Mouse (Mus musculus) left cerebral cortex, postnatal 10 days (tissue): Measurements from ENCODE around the gene Dhx35. TPM values are rescaled to one million over a fixed set of nuclear protein-coding genes. Genes with fewer than 3 reads are reported as not detected.

ENCODE experiments used
- DNase-seq, 2 experiments: peaks; one replicate each; pipeline ENCODE4 v3.0.0; 2021 to 2022; ENCODE audit warnings: low spot score in 2 of 2, mixed read lengths in 1 of 2; ENCODE audit errors: extremely low spot score in 1 of 2
- intact Hi-C: fragments of 180-260 bp; cut with DNase I; formaldehyde crosslinking; loops from one replicate; pipeline ENCODE4 v1.15.1; 2025
- total RNA-seq, 2 experiments: library from RNA; stranded (reverse); gene quantifications; 2 replicates each; pipeline ENCODE4 v1.2.3; 2021

Dhx35 gene
- total RNA-seq, 2 experiments from 2014 or later: 17.7 to 18.5 TPM

DNA sequence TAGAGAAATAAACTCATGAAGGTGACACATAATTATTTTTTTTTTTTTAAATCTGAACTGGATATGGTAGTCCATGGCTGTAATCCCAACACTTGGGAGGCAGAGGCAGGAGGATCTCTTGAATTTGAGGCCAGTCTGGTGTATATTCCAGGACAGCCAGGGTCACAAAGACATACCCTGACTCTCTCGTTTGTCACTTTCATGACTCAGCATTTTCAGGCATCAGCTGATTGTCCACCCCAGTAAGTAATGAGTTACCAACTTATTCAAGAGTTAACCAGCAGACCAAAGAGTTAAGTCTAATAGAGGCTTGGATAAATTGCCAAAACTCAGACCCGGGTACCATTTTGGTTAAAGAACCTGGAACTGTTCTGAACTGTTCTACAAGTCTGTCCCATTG lies 1.3 kb downstream of the Dhx35 start:
- DNase-seq: no peak
- intact Hi-C loops: no loop called here

DNA sequence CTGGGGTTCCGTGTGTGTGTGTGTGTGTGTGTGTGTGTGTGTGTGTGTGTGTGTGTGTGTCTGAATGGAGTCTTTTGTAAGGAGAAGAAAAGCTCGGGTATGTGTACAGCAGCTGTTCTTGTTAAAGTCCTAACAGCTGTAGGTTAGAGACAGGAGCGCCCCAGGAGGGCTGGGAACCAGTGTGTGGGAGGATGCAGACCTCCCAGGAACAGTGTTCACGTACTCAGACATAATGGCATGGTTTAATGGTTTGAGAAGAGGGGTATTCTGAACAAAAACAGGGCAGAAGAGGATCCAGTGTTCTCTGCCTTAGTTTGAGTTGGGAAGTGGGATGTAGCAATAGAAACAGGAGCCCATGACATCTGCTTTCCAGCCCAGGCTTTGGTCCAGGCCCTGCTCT lies 4.7 kb downstream of the Dhx35 start:
- intact Hi-C loops: no loop called here
- no peak for DNase-seq

- intact Hi-C loops: no loop called here
- DNase-seq: no peak
Observed at GRCm38 (mm10) chr2:158800788-158801187, 6.2 kb downstream of the Dhx35 start.

GRCm38 (mm10) chr2:158803575-158803974 lies 9.0 kb downstream of the Dhx35 start:
- no peak for DNase-seq
- intact Hi-C loops: no loop called here

- intact Hi-C loops: no loop called here
- no peak for DNase-seq
Observed at GRCm38 (mm10) chr2:158815686-158816085, 21.1 kb downstream of the Dhx35 start.

DNA sequence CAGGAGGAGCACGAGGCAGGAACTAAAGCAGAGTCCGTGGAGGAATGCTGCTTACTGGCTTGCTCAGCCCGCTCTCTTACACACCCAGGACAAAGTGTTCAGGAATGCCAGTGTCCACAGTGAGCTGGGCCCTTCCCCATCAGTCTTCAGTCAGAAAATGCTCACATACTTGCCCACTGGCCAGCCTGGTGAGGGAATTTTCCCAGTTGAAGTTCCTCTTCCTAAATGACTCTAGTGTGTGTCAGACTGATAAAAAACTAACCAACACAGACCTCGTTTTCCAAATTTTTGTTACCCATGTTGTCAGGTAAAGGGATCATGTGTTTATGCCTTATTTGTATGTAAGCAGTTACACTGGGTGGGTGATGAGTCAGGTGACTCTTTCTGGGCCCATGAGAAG lies 21.6 kb downstream of the Dhx35 start:
- DNase-seq: no peak
- intact Hi-C loops: no loop called here

- intact Hi-C loops: no loop called here
- no peak for DNase-seq
Observed at GRCm38 (mm10) chr2:158817708-158818107, 23.1 kb downstream of the Dhx35 start.

DNA sequence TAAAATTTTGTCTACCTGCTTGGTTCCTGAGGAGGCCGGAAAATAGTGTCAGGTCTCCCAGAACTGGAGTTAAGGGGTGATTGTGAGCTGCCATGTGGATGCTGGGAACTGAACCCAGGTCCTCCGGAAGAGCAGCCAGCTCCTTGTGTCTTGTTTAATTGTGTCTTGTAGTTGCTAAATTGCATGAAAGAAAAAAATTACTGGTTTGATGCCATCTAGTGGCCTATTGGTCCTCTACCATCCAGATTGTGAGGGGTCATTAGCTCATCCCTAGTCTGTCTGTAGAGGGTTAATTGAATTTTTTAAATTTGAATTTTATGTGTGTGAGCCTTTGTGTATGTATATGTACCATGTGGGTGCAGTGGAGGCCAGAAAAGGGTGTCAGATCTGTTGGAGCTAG lies 33.5 kb downstream of the Dhx35 start:
- intact Hi-C loops: no loop called here
- DNase-seq: no peak

GRCm38 (mm10) chr2:158829746-158830145 lies 35.1 kb downstream of the Dhx35 start:
- intact Hi-C loops: no loop called here
- DNase-seq: no peak

- DNase-seq: no peak
- intact Hi-C loops: no loop called here
Observed at GRCm38 (mm10) chr2:158833221-158833620, 38.6 kb downstream of the Dhx35 start.

DNA sequence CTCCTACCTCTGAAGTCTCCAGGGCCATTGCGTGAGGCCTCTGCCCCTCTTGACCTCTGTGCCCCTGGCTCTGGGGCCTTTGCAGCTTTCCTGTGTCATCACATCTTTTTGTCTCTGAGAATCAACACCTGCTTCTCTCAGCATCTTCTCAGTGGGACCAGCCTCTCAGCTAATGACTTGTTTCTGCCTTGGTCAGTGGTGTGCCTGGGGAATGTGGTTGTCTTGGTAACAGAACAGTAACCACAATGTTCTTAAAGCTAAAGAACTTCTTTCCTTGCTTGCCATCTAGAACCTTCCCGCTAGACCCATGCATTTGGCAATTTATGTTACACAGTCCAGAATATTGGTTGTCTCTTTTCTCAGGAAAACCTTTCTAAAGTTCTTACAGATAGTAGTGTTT lies 39.0 kb downstream of the Dhx35 start:
- peak in 1 of 2 experiments; percentile 19 for DNase-seq
- intact Hi-C loops: no loop called here

GRCm38 (mm10) chr2:158843287-158843686 lies 48.7 kb downstream of the Dhx35 start:
- DNase-seq: no peak
- intact Hi-C loops: no loop called here

GRCm38 (mm10) chr2:158845031-158845430 lies 50.4 kb downstream of the Dhx35 start:
- no peak for DNase-seq
- intact Hi-C loops: no loop called here

DNA sequence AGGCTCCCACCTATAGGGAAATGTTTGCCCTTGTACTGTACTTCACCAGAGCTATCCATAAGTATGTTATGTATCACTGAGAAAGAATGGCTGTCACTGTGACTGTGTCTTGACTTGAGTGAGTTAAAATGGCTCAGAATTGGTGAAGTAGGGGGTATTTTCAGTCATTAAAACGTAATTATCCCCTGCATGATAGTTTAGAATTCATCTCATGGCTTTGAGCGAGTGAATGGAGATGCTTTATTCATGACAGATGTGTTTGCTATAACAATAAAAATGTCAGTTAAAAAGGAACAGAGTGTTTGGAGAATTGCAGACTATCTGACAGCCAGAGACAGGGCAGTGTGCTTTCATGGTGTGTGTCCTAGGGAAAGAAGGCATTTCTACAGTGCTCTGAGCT lies 51.6 kb downstream of the Dhx35 start:
- intact Hi-C loops: no loop called here
- no peak for DNase-seq

GRCm38 (mm10) chr2:158847991-158848390 lies 53.4 kb downstream of the Dhx35 start:
- DNase-seq: no peak
- intact Hi-C loops: no loop called here

- DNase-seq: no peak
- intact Hi-C loops: no loop called here
Observed at GRCm38 (mm10) chr2:158849416-158849815, 54.8 kb downstream of the Dhx35 start.

DNA sequence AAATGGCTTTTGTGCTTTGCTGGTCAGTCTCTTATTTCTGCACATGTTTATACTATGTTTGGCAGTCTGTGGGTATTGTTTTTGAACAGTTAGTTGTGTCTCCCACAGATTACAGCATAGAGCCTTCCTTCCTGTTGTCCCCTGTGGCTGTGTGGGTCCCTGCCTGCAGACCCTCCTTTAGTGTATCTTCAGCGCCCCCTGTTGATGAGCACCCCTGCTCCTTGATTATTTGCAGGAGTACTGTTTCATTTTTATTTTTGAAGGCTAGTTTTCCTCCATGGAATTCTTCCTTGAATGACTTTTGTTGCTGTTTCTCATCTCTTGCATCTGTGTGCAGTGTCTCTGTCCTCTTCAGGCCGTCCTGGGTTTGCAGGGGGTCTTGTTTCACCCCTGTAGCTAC lies 58.0 kb downstream of the Dhx35 start:
- DNase-seq: peak in 1 of 2 experiments; percentile 76
- intact Hi-C loops: no loop called here

DNA sequence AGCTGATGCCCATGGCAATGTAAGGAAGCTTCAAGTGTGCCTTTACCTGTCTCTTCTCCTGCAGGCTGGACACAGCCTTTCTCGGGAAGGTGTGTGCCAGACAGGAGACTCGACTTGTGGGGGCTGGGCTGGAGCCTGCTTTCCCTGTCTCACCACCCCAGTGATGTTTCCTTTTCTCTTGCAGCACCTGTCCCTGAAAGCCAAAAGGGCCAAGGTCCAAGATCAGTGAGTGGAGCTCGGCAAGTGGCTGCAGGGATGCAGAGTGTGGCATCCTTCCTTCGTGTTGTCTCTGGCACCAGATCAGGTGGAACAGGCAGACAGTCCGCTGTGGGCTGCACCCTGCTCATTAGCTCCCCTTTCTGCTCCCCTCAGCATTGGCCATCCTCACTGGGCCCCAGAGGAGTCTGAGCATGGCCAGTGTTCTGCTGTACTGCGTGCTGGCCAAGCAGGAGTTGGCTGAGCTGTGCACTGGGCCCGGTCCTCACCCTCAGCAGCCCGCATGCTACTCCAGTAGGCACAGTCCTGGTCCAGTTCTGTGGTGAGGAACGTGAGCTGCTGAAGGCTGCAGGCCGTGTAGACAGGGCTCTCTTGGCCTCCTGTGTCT lies 62.4 kb downstream of the Dhx35 start:
- intact Hi-C loops: no loop called here
- DNase-seq: no peak

GRCm38 (mm10) chr2:158857579-158857978 lies 63.0 kb downstream of the Dhx35 start:
- intact Hi-C loops: no loop called here
- DNase-seq: no peak

- intact Hi-C loops: loop anchor here (10.0 kb wide), 2 partner anchors 206 to 316 kb away; no protein-coding TSS in a partner anchor
- DNase-seq: no peak
Observed at GRCm38 (mm10) chr2:158861115-158861514, 66.5 kb downstream of the Dhx35 start.
